Mouse (Mus musculus) kidney, adult 8-10 months (tissue): Measurements from ENCODE around the gene Hebp2.
A peak's percentile ranks its signal among the peaks of the same experiment; 100 is the strongest.
"Not testable (repeated sequence)": the region's sequence is repeated elsewhere in the genome, so short reads cannot be mapped to it uniquely, and the experiment has no call there.

Source experiments
- DNase-seq, 2 experiments: peaks; one replicate each; pipeline ENCODE4 v3.0.0; 2022

Gene Hebp2

GRCm38 (mm10) chr10:18545813-18546235 lies at the start of gene Hebp2:
Gene Hebp2 (minus strand): TSS chr10:18546076.
- DNase-seq: peak in 1 of 2 experiments; percentile 56

DNA sequence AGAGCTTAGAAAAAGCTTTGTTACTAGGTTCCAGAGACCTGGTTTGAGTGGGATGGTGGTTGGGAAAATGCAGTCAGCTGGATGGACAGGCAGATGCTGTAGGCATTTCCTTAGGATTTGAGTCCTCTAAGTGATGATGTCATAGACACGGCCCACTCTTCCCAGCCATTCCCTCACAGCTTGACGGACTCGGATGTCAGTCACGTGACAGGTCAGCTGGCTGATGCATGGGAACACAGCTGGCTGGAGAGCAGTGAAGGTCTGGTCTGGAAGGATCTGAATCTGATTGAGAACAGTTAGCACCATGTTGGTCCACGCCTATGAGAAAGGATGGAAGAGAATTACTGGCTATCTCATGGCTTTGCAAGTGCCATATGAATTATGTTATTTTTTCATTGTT lies 43.6 kb upstream of the Hebp2 start:
- no peak for DNase-seq

DNA sequence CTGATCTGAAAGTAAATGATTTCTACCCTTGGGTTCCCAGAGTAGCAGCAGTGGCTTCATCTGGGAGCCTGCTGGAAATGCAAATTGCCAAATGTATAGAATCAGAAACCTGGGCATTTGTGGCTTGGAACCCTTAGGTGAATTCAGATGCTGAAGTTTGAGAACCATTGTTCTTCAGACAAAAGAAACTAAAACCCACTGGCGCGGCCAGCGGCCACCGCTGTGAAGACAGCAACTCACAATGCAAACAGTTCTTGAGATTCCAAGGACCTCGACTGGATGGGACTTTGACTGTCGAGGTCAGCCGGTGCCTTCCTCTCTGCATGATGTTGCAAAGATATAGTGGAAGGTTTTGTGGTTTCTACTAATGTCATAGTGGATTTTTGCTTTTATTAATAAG lies 38.3 kb upstream of the Hebp2 start:
- no peak for DNase-seq

- peak in 1 of 2 experiments; percentile 13 for DNase-seq
These were observed 26.7 kb upstream of the Hebp2 start for GRCm38 (mm10) chr10:18572581-18572980.

GRCm38 (mm10) chr10:18562940-18563339 lies 17.1 kb upstream of the Hebp2 start:
- peak; percentile 18 to 70 for DNase-seq

- no peak for DNase-seq
These were observed 15.6 kb upstream of the Hebp2 start for GRCm38 (mm10) chr10:18561445-18561844.

DNA sequence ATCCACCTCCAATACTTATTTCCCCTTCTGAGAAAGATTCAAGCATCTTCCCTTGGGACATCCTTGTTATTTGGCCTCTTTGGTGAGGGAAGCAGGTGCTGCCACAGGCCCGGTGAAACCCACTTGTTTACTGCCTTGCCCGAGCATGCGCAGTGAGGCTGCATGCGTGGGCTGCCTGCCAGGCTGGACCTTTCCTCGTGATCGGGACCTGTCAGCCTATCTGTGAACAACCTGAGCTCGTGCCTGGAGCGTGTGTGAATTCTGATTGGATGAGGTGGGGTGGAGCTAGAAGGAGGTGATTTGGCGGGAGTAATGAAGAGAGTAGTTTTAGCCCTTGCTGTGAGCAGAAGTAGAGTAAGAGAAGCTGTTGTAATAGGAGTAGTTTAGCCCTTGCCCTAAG lies 13.2 kb upstream of the Hebp2 start:
- not testable (repeated sequence) for DNase-seq

DNA sequence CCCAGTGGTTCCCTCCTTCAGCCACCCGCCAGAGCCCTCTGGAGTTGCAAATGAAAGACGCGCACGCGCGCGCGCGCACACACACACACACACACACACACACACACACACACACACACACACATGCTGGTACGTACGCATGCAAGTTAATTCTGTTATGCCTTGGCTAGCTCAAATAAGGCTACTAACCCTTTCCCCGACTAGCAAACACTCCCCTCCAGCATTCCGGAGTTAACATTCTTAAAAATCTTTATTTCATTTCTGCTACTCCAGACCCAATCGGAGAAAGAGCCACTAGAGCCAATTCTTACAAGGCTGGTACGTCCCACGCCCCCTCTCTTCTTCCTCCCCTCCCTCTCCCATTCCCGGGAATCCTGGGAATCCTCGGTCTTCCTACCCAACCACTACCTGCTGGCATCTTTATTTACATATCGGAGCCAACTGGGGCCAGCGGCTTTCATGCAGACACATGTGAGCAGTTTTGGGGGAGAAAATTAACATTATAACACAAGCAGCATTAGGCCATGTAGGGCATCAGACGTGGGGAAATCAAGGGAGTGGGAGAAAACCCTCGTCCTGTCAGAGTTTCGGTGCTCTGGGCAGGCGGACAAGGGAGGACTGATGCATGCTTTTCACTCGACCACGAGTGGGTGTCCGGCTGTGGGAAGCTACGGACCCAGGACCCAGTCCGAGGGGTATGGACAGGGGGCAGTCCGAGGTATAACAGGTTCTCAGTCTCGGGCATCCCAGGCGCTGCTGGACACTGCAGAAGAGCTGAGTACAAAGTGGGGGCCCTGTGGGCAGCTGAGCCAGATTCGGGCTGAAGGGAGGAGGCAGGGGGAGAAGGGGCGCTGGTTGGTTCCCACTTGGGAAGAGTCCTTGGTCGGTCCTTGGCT lies 3.7 kb upstream of the Hebp2 start:
- DNase-seq: no peak

DNA sequence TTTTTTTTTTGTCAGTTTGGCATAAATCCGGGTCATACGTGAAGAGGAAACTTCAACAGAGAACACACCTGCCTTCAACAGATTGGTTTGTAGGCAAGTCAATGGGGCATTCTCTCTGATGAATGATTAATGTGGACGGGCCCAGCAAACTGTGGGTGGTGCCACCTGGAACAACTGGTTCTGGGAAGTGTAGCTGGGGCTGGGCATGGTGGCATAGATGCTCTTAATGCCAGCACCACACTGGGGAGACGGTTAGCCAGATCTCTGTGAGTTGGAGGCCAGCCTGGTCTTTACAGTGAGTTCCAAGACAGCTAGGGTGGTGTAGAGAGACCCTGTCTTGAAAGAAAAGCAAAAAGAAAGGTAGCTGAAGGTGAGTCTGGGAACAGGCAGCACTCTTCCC lies 1.5 kb upstream of the Hebp2 start:
- no peak for DNase-seq

DNA sequence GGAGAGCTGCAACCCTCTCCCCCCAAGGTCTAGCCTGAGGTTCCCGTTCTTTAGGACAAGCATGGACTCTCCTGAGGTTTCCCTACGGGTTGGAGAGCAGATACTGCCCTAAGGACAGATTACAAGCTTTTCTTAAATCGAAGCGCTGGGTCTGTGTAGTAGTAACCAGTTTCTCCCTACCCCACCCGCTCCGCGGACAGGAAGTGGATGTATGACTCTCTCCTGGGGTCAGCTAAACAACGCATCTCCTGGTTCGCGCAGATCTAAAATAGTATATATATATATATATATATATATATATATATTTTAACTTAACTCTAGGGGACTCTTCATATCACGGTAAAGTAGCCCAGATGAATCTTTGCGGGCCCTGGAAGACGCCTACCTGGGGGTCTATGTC lies 567 bp downstream of the Hebp2 start:
- DNase-seq: no peak

DNA sequence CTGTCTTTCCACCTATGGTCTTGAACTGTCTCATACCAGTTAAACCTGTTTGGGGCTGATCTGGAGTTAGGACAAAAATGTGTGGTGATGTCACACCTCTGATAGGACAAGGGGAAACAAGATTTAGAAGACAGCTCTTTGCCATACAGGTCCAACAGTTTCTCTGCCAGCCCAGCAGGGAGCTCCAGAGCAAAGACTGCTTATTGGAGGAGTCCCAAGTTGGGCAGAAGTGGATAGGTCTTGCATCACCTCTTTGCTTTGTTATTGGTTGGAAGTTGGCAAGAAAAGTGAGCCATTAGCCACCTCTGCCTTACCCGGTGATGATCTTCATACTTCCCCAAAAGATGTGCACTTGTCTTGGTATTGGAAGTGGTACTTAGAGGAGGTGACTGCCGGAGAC lies 9.0 kb downstream of the Hebp2 start:
- DNase-seq: no peak

GRCm38 (mm10) chr10:18532293-18532692 lies 13.6 kb downstream of the Hebp2 start:
- no peak for DNase-seq

DNA sequence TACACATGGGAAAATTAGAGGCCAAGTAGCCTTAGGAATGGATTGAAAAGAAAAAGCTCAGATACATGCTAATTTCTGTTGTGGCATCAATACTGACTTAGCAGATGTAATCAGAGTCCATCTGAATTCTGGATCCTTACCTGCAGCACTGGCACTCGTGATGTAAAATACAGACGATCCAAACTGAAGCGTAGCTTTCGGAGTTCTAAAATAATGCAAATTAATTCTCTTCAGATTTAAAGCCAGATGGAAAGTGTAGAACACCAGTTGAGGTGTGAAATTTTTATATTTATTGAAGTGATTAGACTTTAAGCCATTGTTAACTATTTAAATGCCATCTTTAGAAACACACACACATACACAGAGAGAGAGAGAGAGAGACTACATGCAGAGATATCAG lies 15.7 kb downstream of the Hebp2 start:
- DNase-seq: no peak

DNA sequence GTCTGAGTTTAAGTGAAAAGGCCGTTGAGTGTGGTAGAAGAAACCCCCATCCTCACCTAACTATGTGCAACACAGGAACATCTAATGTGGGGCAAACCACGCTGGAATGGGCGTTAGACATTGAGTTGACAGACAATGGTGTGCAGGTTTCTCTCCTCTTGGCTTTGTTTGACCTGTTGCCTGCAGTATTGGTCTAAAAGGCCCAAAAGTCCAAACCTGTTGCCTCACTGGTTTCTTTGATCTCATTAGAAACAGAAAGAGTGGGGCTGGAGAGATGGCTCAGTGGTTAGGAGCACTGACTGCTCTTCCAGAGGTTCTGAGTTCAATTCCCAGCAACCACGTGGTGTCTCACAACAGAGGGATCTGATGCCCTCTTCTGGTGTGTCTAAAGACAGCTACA lies 16.7 kb downstream of the Hebp2 start:
- DNase-seq: no peak

GRCm38 (mm10) chr10:18528475-18528874 lies 17.4 kb downstream of the Hebp2 start:
- no peak for DNase-seq

- DNase-seq: peak; percentile 55 to 59
These were observed 18.1 kb downstream of the Hebp2 start for GRCm38 (mm10) chr10:18527766-18528165.

DNA sequence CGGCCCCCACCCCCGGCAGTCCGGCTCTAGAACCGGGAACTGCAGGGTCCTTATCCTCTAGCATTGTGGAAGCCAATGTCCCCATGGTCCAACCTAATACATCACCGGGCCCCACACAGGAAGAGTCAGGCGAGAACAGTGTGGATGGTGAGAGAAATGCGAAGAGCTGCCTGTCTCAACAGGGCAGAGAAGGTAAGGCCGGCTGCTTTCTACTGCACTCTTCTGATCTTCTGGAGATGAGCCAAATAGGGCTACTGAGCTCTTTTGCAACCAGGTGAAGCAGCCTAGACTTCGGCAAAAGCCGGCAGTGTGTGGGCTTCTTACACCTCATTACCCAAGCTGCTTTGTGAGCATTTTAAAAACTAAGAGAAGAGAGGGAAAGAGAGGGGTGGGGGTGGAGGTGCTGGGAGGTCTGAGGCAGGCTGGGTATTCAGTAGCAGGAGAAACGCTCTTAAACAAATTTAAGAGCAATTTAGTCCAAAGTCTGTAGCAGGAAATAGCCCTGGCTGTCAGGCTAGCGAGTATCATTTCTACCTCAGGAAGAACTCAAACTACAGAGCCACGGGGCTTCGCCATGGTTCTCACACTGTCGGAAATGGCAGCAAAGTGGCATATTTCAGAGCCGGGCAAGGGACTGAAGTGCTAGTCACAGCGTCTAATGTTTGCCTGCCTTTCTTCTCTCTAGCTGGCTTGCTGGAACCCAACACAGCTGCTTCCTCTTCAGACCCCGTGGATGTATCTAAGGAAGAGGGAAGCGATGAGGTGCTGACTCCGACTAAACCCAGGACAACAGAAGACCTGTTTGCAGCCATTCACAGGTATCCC lies 18.8 kb downstream of the Hebp2 start:
- DNase-seq: no peak

DNA sequence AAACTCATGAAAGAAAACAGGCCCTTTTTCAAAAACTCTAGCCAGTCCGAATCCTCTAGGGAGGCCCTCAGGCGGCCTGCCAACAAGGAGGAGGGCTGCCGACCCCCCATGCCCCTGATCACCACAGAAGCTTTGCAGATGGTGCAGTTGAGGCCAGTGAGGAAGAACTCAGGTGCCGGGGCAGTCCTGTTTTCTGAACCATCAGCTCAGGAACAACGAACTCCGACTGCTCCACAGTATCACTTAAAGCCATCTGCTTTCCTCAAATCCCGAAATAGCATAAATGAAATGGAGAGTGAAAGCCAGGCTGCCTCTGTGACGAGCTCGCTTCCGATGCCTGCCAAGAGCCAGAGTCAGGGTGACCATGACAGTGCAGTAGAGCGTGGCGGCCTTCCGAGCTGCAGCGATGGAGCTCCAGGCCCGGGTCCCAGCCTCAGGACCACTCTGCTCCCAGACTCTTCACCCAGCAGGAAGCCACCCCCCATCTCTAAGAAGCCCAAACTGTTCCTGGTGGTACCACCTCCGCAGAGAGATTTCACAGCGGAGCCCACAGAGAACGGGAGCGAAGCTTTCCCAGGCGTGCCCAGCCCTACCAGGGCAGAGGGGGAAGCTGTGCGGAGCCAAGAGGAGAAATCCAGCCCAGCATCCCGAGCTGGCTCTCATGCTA lies 19.6 kb downstream of the Hebp2 start:
- no peak for DNase-seq

GRCm38 (mm10) chr10:18525726-18526125 lies 20.1 kb downstream of the Hebp2 start:
- no peak for DNase-seq

GRCm38 (mm10) chr10:18525311-18525710 lies 20.6 kb downstream of the Hebp2 start:
- DNase-seq: no peak

- no peak for DNase-seq
These were observed 23.3 kb downstream of the Hebp2 start for GRCm38 (mm10) chr10:18522556-18522955.

DNA sequence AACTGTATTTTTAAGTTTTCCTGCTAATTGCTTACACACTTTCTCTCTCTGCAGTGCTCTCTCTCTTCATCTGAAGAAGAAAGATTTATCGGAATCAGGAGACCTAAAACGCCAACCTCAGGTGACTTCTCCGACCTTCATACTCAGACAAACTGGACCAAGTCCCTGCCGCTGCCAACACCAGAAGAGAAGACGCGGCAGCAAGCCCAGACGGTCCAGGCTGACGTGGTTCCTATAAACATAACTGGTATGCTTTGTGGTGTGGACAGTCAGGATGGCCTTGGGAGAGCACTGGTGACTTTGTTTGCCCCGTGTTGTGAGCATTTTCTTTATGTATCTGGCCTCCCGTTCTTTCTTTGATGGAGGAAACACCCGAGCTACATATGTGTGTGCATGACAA lies 34.4 kb downstream of the Hebp2 start:
- DNase-seq: no peak

- no peak for DNase-seq
These were observed 35.2 kb downstream of the Hebp2 start for GRCm38 (mm10) chr10:18510663-18511062.
